Mouse (Mus musculus) heart, embryonic 13.5 days (tissue): ENCODE data around the gene Adamts8. TPM values are rescaled to one million over a fixed set of nuclear protein-coding genes. Genes with fewer than 3 reads are reported as not detected.
A peak's percentile ranks its signal among the peaks of the same experiment; 100 is the strongest.

ENCODE experiments used
- ATAC-seq: fragments of 200-750 bp; cut with Nextera tagmentation; 2 replicates; pipeline ENCODE4 v1.8.0; 2017; ENCODE audit warnings: moderate TSS enrichment; ENCODE audit not compliant: insufficient number of reproducible peaks, low FRiP score, low TSS enrichment; ENCODE audit errors: extremely low read depth
- H3K27ac ChIP-seq: fragments of 300-500 bp; sonication (generic); replicated peaks from 2 replicates; pipeline ENCODE4 v1.5.1; 2015; ENCODE audit warnings: moderate library complexity, mild to moderate bottlenecking, inconsistent platforms
- H3K27me3 ChIP-seq: fragments of 300-500 bp; sonication (generic); replicated peaks from 2 replicates; pipeline ENCODE4 v1.6.1; 2015; ENCODE audit warnings: mild to moderate bottlenecking, inconsistent platforms
- H3K36me3 ChIP-seq: fragments of 300-500 bp; sonication (generic); 2 replicates; pipeline ENCODE4 v1.6.1; 2015; ENCODE audit warnings: mild to moderate bottlenecking, inconsistent platforms
- H3K4me1 ChIP-seq: fragments of 300-500 bp; sonication (generic); 2 replicates; pipeline ENCODE4 v1.6.1; 2015; ENCODE audit warnings: inconsistent platforms
- H3K4me2 ChIP-seq: fragments of 300-500 bp; sonication (generic); 2 replicates; pipeline ENCODE4 v1.6.1; 2015; ENCODE audit warnings: inconsistent platforms, mild to moderate bottlenecking, moderate library complexity
- H3K4me3 ChIP-seq: fragments of 300-500 bp; sonication (generic); 2 replicates; pipeline ENCODE4 v1.5.1; 2015; ENCODE audit warnings: moderate library complexity, mild to moderate bottlenecking, inconsistent platforms
- H3K9ac ChIP-seq: fragments of 300-500 bp; sonication (generic); 2 replicates; pipeline ENCODE4 v1.6.1; 2015; ENCODE audit warnings: inconsistent platforms, mild to moderate bottlenecking, moderate library complexity
- H3K9me3 ChIP-seq: fragments of 300-500 bp; sonication (generic); 2 replicates; pipeline ENCODE4 v1.6.1; 2016; ENCODE audit warnings: inconsistent platforms
- WGBS: fragments of 180-500 bp; shearing (Covaris S2); methylation state at CpG from one replicate; pipeline ENCODE4 v1.1.7; 2015; ENCODE audit warnings: mixed read lengths; 5-methylcytosine and 5-hydroxymethylcytosine counted together
- polyA plus RNA-seq: library from polyadenylated mRNA; unstranded; fragments of >200 nt; fragmentation: Nextera tagmentation; extraction: Ambion mirVana; gene quantifications from 2 replicates; pipeline ENCODE4 v1.2.1, GENCODE M21; 2015

Gene Adamts8
- polyA plus RNA-seq, 1 experiment from 2014 or later = 8.1 TPM

GRCm38 (mm10) chr9:30950592-30950991 lies 8.2 kb downstream of the Adamts8 start:
- Histone ChIP-seq H3K27me3 (peaks cover 38% of the 10 kb centered on the region), H3K36me3 (no peaks in the 10 kb centered on the region), H3K9me3 (no peaks in the 10 kb centered on the region), H3K4me1 (peaks cover 40% of the 10 kb centered on the region), H3K27ac (peak overlapping the region; percentile 8; the same call in 1 of the 2 replicates), H3K4me2 (no peak overlapping the region), H3K9ac (no peak overlapping the region), H3K4me3 (no peak overlapping the region)
- WGBS = 43% methylated on average over 4 of the region's 4 CpGs
- ATAC-seq = no peak

- no peaks in the 10 kb centered on the region for H3K36me3 ChIP-seq
- H3K9me3 ChIP-seq = no peaks in the 10 kb centered on the region
- 71% methylated on average over 5 of the region's 5 CpGs for WGBS
- no peak overlapping the region for H3K9ac ChIP-seq
- peaks cover 31% of the 10 kb centered on the region for H3K4me1 ChIP-seq
- H3K27me3 ChIP-seq = peaks cover 38% of the 10 kb centered on the region
- no peak overlapping the region for H3K4me2 ChIP-seq
- H3K4me3 ChIP-seq = no peak overlapping the region
- ATAC-seq = no peak
- no peak overlapping the region for H3K27ac ChIP-seq
These were observed 9.1 kb downstream of the Adamts8 start for GRCm38 (mm10) chr9:30951461-30951860.

DNA sequence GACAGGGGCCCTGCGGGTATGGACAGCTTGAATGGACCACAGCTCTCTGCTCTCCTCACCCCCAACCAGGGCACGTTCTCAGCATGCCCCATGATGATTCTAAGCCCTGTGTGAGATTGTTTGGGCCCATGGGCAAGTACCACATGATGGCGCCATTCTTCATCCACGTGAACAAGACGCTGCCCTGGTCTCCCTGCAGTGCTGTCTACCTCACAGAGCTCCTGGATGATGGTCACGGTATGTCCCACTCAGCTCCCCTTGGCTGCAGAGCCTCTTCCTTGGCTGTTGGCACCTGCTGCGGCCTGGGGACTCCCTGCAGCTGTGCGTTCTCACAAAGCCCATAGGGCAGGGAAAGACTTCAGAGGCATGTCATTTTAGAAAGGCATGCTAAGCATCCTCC lies 10.9 kb downstream of the Adamts8 start:
- Histone ChIP-seq H3K9me3 (no peaks in the 10 kb centered on the region), H3K9ac (no peak overlapping the region), H3K27ac (no peak overlapping the region), H3K27me3 (peaks cover 22% of the 10 kb centered on the region; the same call in 1 of the 2 replicates), H3K36me3 (no peaks in the 10 kb centered on the region), H3K4me1 (peaks cover 30% of the 10 kb centered on the region), H3K4me2 (no peak overlapping the region), H3K4me3 (no peak overlapping the region)
- WGBS = 46% methylated on average over 8 of the region's 8 CpGs
- ATAC-seq = no peak

DNA sequence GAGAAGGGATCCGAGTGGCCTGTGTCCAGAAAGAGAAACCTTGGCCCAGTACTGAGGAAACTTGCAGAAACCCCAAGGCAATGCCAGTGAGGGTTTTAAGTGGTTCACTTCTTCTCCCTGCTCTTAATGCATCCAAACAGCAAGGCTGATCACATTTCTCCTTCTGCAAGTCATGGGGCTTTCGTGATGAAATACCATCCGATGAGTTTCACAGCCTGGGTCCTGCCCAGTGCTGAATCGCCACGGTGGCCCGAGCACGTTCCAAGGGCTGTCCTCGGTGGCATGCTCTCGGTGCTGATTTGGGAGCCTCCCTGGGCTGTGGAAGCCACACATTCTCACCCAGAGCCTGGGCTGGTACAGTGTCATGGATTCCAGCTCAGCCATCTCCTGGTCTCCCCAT lies 12.9 kb downstream of the Adamts8 start:
- Histone ChIP-seq H3K4me2 (no peak overlapping the region), H3K9me3 (no peaks in the 10 kb centered on the region), H3K36me3 (no peaks in the 10 kb centered on the region), H3K9ac (no peak overlapping the region), H3K4me1 (peaks cover 17% of the 10 kb centered on the region), H3K4me3 (no peak overlapping the region), H3K27ac (no peak overlapping the region), H3K27me3 (peaks cover 32% of the 10 kb centered on the region)
- 72% methylated on average over 9 of the region's 9 CpGs for WGBS
- ATAC-seq = no peak

DNA sequence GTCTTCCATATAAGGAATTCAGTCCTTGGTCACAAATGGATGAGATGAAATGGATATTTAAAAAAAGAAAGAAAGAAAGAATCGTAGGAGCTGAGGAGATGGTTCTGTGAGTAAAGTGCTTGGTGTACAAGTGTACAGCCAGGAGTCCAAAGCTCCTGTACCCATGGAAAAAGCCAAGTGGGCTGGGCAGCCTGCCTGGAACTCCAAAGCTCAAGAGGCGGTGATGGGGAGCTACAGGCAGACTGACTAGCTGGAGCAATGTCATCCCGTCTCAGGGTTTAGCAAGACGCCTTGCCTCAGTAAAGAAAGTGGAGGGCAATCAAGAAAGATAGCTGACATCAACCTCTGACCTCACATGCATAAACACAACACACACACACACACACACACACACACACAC lies 21.4 kb downstream of the Adamts8 start:
- no peak for ATAC-seq
- WGBS = 79% methylated on average over 4 of the region's 4 CpGs
- Histone ChIP-seq H3K9ac (no peak overlapping the region), H3K27me3 (peaks cover 23% of the 10 kb centered on the region), H3K9me3 (no peaks in the 10 kb centered on the region), H3K4me2 (no peak overlapping the region), H3K4me3 (no peak overlapping the region), H3K4me1 (peaks cover 19% of the 10 kb centered on the region), H3K36me3 (no peaks in the 10 kb centered on the region), H3K27ac (no peak overlapping the region)

DNA sequence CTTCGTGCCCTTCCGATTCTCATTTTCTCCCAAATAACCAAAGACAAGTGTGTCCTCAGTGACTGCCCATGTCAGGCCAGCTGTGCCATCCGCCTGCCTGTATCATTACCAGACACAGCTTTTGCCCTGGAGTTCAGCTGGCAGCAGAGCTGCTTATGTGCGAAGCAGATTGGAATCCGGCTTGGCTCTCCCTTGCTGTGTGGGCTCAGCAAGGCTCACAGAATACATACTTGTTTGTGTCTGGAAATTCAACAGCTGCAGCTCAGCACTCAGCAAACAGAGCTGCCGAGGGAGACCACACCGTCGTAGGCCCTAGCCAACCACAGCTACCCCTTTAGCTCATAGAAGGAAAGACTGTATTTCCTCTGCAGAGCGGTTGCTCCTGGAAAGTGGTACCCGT lies 22.3 kb downstream of the Adamts8 start:
- Histone ChIP-seq H3K27ac (0 out of 2 replicates have a peak overlapping the region, but pooled peaks have one; percentile 34), H3K4me2 (no peak overlapping the region), H3K9ac (no peak overlapping the region), H3K9me3 (no peaks in the 10 kb centered on the region), H3K36me3 (no peaks in the 10 kb centered on the region), H3K27me3 (peaks cover 15% of the 10 kb centered on the region), H3K4me3 (no peak overlapping the region), H3K4me1 (peaks cover 19% of the 10 kb centered on the region)
- WGBS = 62% methylated on average over 10 of the region's 10 CpGs
- no peak; the same call in 1 of the 2 replicates for ATAC-seq

DNA sequence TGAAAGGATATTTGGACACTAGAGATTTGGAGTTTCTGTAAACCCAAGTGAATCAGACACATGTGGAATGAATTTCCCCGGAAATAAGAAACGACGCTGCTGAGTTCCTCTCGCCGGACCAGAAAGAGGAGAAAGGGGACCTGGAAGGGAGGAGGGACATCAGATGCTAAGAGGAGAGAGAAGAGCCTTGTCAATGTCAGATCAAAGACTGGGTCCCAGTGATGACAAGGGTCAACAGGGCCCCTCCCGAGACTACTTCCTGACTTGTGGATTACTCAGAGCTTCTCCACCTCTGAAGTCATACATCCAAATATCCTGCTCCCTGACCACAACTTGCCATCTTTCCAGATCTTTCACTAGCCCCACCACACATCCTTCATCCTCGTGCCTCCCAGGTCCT lies 24.5 kb downstream of the Adamts8 start:
- Histone ChIP-seq H3K4me2 (no peak overlapping the region), H3K4me1 (peaks cover 22% of the 10 kb centered on the region), H3K9ac (no peak overlapping the region), H3K27me3 (peaks cover 9% of the 10 kb centered on the region; the same call in 1 of the 2 replicates), H3K9me3 (no peaks in the 10 kb centered on the region), H3K27ac (no peak overlapping the region), H3K4me3 (no peak overlapping the region), H3K36me3 (no peaks in the 10 kb centered on the region)
- no peak for ATAC-seq
- 40% methylated on average over 7 of the region's 7 CpGs for WGBS

GRCm38 (mm10) chr9:30968130-30968529 lies 25.8 kb downstream of the Adamts8 start:
- no peak overlapping the region for H3K27ac ChIP-seq
- H3K4me3 ChIP-seq = no peak overlapping the region
- no peak overlapping the region for H3K4me2 ChIP-seq
- no peak for ATAC-seq
- WGBS = 72% methylated on average over 6 of the region's 6 CpGs
- H3K4me1 ChIP-seq = peaks cover 24% of the 10 kb centered on the region
- no peaks in the 10 kb centered on the region for H3K9me3 ChIP-seq
- H3K27me3 ChIP-seq = peaks cover 9% of the 10 kb centered on the region; the same call in 1 of the 2 replicates
- H3K9ac ChIP-seq = no peak overlapping the region
- H3K36me3 ChIP-seq = no peaks in the 10 kb centered on the region

GRCm38 (mm10) chr9:30970001-30970400 lies 27.6 kb downstream of the Adamts8 start:
- Histone ChIP-seq H3K27ac (no peak overlapping the region), H3K4me2 (no peak overlapping the region), H3K27me3 (peaks cover 6% of the 10 kb centered on the region; the same call in 1 of the 2 replicates), H3K36me3 (no peaks in the 10 kb centered on the region), H3K4me1 (peaks cover 20% of the 10 kb centered on the region), H3K9ac (no peak overlapping the region), H3K4me3 (no peak overlapping the region), H3K9me3 (no peaks in the 10 kb centered on the region)
- WGBS = 63% methylated on average over 3 of the region's 3 CpGs
- no peak for ATAC-seq

DNA sequence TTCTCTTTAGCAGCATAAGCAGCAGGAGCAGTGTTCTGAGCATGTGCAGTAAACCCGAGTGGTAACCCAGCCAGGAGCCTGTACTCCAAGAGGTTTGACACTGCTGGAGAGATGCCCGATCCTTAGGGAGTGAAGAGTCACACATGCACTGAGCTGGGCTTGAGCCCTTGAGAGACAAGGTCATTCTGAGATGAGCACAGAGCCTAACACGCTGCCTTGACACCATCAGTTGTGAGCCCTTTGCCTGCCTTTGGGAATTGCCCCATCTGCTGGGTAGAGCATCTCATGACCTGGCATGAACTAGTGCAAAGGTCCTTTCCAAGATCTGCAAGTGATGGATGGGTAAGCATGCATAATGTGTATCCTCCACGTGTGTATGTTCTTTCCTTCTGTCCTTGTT lies 29.6 kb downstream of the Adamts8 start:
- no peak overlapping the region for H3K27ac ChIP-seq
- no peak for ATAC-seq
- no peak overlapping the region for H3K9ac ChIP-seq
- 36% methylated on average over 4 of the region's 4 CpGs for WGBS
- H3K4me2 ChIP-seq = no peak overlapping the region
- peaks cover 19% of the 10 kb centered on the region for H3K4me1 ChIP-seq
- H3K27me3 ChIP-seq = peaks cover 6% of the 10 kb centered on the region; the same call in 1 of the 2 replicates
- no peaks in the 10 kb centered on the region for H3K9me3 ChIP-seq
- no peak overlapping the region for H3K4me3 ChIP-seq
- H3K36me3 ChIP-seq = no peaks in the 10 kb centered on the region

- H3K4me1 ChIP-seq = peaks cover 31% of the 10 kb centered on the region
- H3K27ac ChIP-seq = peak overlapping the region; percentile 76
- no peaks in the 10 kb centered on the region for H3K27me3 ChIP-seq
- no peak overlapping the region for H3K4me3 ChIP-seq
- H3K4me2 ChIP-seq = no peak overlapping the region
- ATAC-seq = peak; percentile 37; the same call in 1 of the 2 replicates
- no peaks in the 10 kb centered on the region for H3K9me3 ChIP-seq
- no peak overlapping the region for H3K9ac ChIP-seq
- WGBS = 46% methylated on average over 11 of the region's 11 CpGs
- no peaks in the 10 kb centered on the region for H3K36me3 ChIP-seq
These were observed 34.1 kb downstream of the Adamts8 start for GRCm38 (mm10) chr9:30976339-30977023.

GRCm38 (mm10) chr9:30980467-30980866 lies 38.1 kb downstream of the Adamts8 start:
- no peaks in the 10 kb centered on the region for H3K27me3 ChIP-seq
- peaks cover 40% of the 10 kb centered on the region for H3K4me1 ChIP-seq
- peak overlapping the region; percentile 58; the same call in 1 of the 2 replicates for H3K27ac ChIP-seq
- no peaks in the 10 kb centered on the region for H3K36me3 ChIP-seq
- H3K4me3 ChIP-seq = no peak overlapping the region
- no peak overlapping the region for H3K4me2 ChIP-seq
- 43% methylated on average over 2 of the region's 2 CpGs for WGBS
- no peaks in the 10 kb centered on the region for H3K9me3 ChIP-seq
- ATAC-seq = no peak
- H3K9ac ChIP-seq = no peak overlapping the region
